Mouse (Mus musculus): ENCODE data around the gene Ddn. TPM values are rescaled to one million over a fixed set of nuclear protein-coding genes. Genes with fewer than 3 reads are reported as not detected.
A peak's percentile ranks its signal among the peaks of the same experiment; 100 is the strongest.

The Ddn gene
- not detected in 2 replicates for polyA plus RNA-seq (2012; ENCODE audit: insufficient read depth, insufficient read length, missing spikeins)

- Histone ChIP-seq H3K4me3 (ENCODE audit: insufficient read depth, low read depth, low read length) (0 out of 2 replicates have a peak within 1 kb of the TSS, but pooled peaks have one; percentile 40), H3K4me1 (ENCODE audit: control insufficient read depth, insufficient read depth, insufficient read length, low read length) (peaks cover 6% of the 10 kb centered on the region; the same call in 1 of the 2 replicates), H3K27ac (replicated peaks; ENCODE audit: low read depth, low read length) (no peak within 1 kb of the TSS)
Observed at GRCm38 (mm10) chr15:98809390-98809789, at the start of gene Ddn. Gene Ddn, minus strand, starts transcription at chr15:98809490.

DNA sequence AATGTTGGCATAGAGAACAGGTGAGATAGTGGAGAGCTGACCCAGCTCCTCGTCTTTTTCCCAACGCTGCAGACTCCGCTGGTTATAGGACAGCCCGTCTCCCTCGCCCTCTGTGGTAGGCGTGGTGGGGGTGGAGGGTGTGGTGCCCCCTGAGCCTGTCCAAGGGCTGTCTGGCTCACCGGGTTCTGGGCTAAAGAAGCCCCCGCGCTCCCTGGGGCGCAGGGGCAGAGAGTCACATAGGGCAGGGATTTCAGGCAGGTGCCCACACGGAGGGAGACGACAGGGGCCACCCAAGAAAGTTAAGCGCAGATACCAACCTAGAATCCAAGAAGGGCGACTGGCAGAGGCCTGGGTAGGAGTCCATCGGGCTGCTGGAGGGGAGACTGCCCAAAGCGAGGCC is 44.9 kb upstream of the Ddn start:
- Histone ChIP-seq H3K27ac (replicated peaks; ENCODE audit: low read depth, low read length) (no peak overlapping the region), H3K4me1 (ENCODE audit: control insufficient read depth, insufficient read depth, insufficient read length, low read length) (no peaks in the 10 kb centered on the region), H3K4me3 (ENCODE audit: insufficient read depth, low read depth, low read length) (no peak overlapping the region)

GRCm38 (mm10) chr15:98853161-98853937 is 44.1 kb upstream of the Ddn start:
- Histone ChIP-seq H3K4me1 (ENCODE audit: control insufficient read depth, insufficient read depth, insufficient read length, low read length) (no peaks in the 10 kb centered on the region), H3K27ac (replicated peaks; ENCODE audit: low read depth, low read length) (no peak overlapping the region), H3K4me3 (ENCODE audit: insufficient read depth, low read depth, low read length) (no peak overlapping the region)

DNA sequence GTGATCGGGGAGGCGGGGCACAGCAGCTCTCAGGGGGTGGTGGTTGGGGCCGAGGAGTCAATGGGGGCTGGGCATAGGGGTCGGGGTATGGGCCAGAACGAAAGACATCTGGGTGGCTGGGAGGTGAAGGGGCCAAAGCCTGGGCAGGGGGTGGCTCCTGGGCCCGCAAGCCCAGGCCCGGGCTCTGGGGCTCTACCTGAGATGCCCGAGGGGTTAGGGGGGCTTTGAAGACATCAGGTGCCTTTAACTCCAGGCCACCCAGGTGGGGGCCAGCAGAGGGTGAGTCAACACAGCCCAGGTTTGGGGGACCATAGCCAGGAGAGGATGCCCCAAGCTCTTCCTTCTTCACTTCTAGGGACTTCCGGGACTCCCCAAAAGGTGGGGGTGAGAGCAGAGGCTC is 43.4 kb upstream of the Ddn start:
- no peak overlapping the region for H3K27ac ChIP-seq (replicated peaks; ENCODE audit: low read depth, low read length)
- H3K4me1 ChIP-seq (ENCODE audit: control insufficient read depth, insufficient read depth, insufficient read length, low read length), result no peaks in the 10 kb centered on the region
- H3K4me3 ChIP-seq (ENCODE audit: insufficient read depth, low read depth, low read length), result no peak overlapping the region

- no peaks in the 10 kb centered on the region for H3K4me1 ChIP-seq (ENCODE audit: control insufficient read depth, insufficient read depth, insufficient read length, low read length)
- no peak overlapping the region for H3K27ac ChIP-seq (replicated peaks; ENCODE audit: low read depth, low read length)
- H3K4me3 ChIP-seq (ENCODE audit: insufficient read depth, low read depth, low read length), result no peak overlapping the region
Observed at GRCm38 (mm10) chr15:98852071-98852470, 42.8 kb upstream of the Ddn start.

DNA sequence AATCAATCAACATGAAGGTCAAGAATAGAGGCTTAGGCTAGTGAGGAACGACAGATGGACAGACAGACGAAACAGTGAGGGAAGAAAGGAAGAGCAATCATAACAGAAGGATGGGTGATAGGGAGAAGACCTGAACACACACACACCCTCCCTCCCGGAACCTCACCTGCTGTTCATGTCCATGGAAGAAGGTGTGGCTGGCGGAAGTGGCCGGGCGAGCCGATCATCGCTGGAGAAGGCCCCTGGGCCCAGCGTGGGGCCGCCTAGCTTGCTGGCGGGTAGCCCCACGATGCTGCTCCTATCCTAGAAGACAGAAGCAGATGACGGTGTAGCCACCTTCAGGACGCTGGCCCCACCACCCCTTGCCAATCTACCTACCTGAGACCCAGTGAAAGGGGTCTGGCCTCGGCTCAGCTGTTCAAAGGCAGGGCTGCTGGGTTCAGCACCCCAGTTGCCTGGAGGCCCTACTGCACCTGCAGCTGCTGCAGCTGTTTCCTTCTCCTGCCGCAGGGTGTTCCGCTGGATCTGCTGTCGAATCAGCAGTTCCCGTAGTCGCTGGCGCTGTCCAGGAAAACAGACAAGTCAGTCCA is 42.0 kb upstream of the Ddn start:
- Histone ChIP-seq H3K27ac (replicated peaks; ENCODE audit: low read depth, low read length) (no peak overlapping the region), H3K4me3 (ENCODE audit: insufficient read depth, low read depth, low read length) (no peak overlapping the region), H3K4me1 (ENCODE audit: control insufficient read depth, insufficient read depth, insufficient read length, low read length) (no peaks in the 10 kb centered on the region)

DNA sequence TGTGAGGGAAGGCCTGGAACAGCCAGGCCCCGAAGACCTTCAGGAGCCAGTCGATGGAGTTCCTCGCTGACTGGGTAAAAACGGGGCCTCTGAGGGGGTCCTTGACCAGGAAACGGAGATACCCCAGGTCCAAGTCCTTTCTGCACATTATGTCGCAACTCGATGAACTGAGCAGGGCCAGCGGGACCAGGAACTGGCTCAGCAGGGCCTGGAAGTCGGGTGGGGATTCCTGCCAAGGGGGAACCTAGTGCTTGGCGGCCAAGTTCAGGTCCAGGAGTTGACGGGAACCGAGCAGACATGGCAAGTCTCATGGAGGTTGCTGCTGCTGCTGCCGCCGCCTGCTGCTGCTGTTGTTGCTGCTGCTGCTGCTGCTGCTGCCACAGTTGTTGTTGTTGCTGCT is 41.4 kb upstream of the Ddn start:
- Histone ChIP-seq H3K27ac (replicated peaks; ENCODE audit: low read depth, low read length) (no peak overlapping the region), H3K4me1 (ENCODE audit: control insufficient read depth, insufficient read depth, insufficient read length, low read length) (no peaks in the 10 kb centered on the region), H3K4me3 (ENCODE audit: insufficient read depth, low read depth, low read length) (no peak overlapping the region)

- no peak overlapping the region for H3K27ac ChIP-seq (replicated peaks; ENCODE audit: low read depth, low read length)
- H3K4me1 ChIP-seq (ENCODE audit: control insufficient read depth, insufficient read depth, insufficient read length, low read length), result no peaks in the 10 kb centered on the region
- no peak overlapping the region for H3K4me3 ChIP-seq (ENCODE audit: insufficient read depth, low read depth, low read length)
Observed at GRCm38 (mm10) chr15:98849956-98850600, 40.8 kb upstream of the Ddn start.

DNA sequence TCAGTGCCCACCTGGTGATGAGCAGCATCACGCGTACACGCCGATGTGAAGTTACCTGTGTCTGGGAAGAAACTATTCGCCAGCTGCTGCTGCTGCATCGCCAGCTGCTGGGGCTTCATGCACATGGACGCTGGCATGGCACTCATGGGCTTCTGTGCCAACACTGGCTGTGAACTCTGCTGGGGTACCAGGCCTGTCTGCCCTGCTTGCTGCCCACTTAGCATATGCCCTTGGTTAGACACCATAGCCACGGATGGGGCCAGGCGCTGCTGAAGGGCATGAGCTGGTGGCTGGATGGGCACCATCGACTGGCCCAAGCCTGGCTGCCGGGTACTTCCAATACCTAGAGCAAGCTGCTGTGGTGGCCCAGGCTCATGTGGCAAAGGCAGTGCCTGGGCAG is 39.9 kb upstream of the Ddn start:
- H3K4me1 ChIP-seq (ENCODE audit: control insufficient read depth, insufficient read depth, insufficient read length, low read length), result no peaks in the 10 kb centered on the region
- no peak overlapping the region for H3K27ac ChIP-seq (replicated peaks; ENCODE audit: low read depth, low read length)
- no peak overlapping the region for H3K4me3 ChIP-seq (ENCODE audit: insufficient read depth, low read depth, low read length)

- Histone ChIP-seq H3K4me3 (ENCODE audit: insufficient read depth, low read depth, low read length) (no peak overlapping the region), H3K27ac (replicated peaks; ENCODE audit: low read depth, low read length) (no peak overlapping the region), H3K4me1 (ENCODE audit: control insufficient read depth, insufficient read depth, insufficient read length, low read length) (no peaks in the 10 kb centered on the region)
Observed at GRCm38 (mm10) chr15:98846140-98846539, 36.9 kb upstream of the Ddn start.

DNA sequence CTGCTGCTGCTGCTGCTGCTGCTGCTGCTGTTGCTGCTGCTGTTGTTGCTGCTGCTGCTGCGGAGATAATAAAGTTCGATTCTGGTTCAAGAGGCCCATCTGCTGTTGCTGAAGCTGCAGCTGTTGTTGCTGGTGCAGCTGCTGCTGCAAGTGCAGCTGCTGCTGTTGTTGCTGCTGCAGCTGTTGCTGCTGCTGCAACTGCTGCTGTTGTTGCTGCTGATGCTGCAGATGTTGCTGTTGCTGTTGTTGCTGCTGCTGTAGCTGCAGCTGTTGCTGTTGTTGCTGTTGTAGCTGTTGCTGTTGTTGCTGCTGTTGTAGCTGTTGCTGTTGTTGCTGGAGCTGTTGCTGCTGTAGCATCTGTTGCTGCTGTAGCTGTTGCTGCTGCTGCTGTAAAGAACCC is 35.9 kb upstream of the Ddn start:
- Histone ChIP-seq H3K27ac (replicated peaks; ENCODE audit: low read depth, low read length) (no peak overlapping the region), H3K4me3 (ENCODE audit: insufficient read depth, low read depth, low read length) (no peak overlapping the region), H3K4me1 (ENCODE audit: control insufficient read depth, insufficient read depth, insufficient read length, low read length) (no peaks in the 10 kb centered on the region)

GRCm38 (mm10) chr15:98843595-98844223 is 34.4 kb upstream of the Ddn start:
- no peak overlapping the region for H3K27ac ChIP-seq (replicated peaks; ENCODE audit: low read depth, low read length)
- no peak overlapping the region for H3K4me3 ChIP-seq (ENCODE audit: insufficient read depth, low read depth, low read length)
- H3K4me1 ChIP-seq (ENCODE audit: control insufficient read depth, insufficient read depth, insufficient read length, low read length), result no peaks in the 10 kb centered on the region

- no peak overlapping the region for H3K27ac ChIP-seq (replicated peaks; ENCODE audit: low read depth, low read length)
Observed at GRCm38 (mm10) chr15:98839671-98840585, 30.6 kb upstream of the Ddn start.

DNA sequence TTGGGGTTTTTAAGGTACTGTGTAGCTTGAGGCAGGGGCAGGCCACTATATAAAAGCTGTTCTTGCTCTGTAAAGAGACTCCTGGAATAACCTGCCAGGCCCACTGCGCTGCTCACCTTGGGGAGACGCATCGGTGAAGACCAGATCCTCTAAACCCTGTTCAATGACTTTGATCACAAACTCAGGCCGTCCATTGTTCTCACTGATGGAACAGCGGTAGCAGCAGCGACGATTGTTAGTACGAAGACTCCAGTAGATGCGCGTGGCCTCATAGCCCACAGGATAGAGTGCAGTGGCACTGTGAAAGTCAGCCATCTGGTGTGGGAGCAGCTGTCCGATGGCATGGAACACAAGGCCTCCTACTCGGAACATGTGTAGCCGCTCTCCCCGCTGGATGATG is 29.9 kb upstream of the Ddn start:
- H3K27ac ChIP-seq (replicated peaks; ENCODE audit: low read depth, low read length), result no peak overlapping the region
- no peaks in the 10 kb centered on the region for H3K4me1 ChIP-seq (ENCODE audit: control insufficient read depth, insufficient read depth, insufficient read length, low read length)
- H3K4me3 ChIP-seq (ENCODE audit: insufficient read depth, low read depth, low read length), result no peak overlapping the region

More at GRCm38 (mm10) chr15:98839671-98840585, 30.6 kb upstream of the Ddn start:
- Histone ChIP-seq H3K4me3 (ENCODE audit: insufficient read depth, low read depth, low read length) (no peak overlapping the region), H3K4me1 (ENCODE audit: control insufficient read depth, insufficient read depth, insufficient read length, low read length) (no peaks in the 10 kb centered on the region)

All from brown adipose tissue, adult 24 weeks (tissue).